Mouse (Mus musculus) megakaryocyte, embryonic 14.5 days (primary cell): Measurements from ENCODE around the gene Scn1b.

Source experiments
- FLI1 ChIP-seq: IDR thresholded peaks from 2 replicates; pipeline ENCODE4 v1.6.1; 2012; ENCODE audit warnings: low read length, inconsistent platforms, mixed read lengths
- GATA1 ChIP-seq: IDR thresholded peaks from 3 replicates; pipeline ENCODE4 v1.6.1; 2012; ENCODE audit warnings: mixed read lengths, low read length, inconsistent platforms, borderline replicate concordance

- TF ChIP-seq GATA1 (no peak), FLI1 (no peak)
These were observed 3.9 kb downstream of the Scn1b start for GRCm38 (mm10) chr7:31122641-31123631.
